Mouse (Mus musculus) spleen, postnatal 36 days (tissue): ENCODE measurements around the gene Smarcd2.

ENCODE experiments used
- DNase-seq, 2 experiments: peaks; one replicate each; pipeline ENCODE4 v3.0.0; 2022; ENCODE audit warnings: low spot score in 2 of 2, mixed read lengths in 1 of 2

Gene Smarcd2

DNA sequence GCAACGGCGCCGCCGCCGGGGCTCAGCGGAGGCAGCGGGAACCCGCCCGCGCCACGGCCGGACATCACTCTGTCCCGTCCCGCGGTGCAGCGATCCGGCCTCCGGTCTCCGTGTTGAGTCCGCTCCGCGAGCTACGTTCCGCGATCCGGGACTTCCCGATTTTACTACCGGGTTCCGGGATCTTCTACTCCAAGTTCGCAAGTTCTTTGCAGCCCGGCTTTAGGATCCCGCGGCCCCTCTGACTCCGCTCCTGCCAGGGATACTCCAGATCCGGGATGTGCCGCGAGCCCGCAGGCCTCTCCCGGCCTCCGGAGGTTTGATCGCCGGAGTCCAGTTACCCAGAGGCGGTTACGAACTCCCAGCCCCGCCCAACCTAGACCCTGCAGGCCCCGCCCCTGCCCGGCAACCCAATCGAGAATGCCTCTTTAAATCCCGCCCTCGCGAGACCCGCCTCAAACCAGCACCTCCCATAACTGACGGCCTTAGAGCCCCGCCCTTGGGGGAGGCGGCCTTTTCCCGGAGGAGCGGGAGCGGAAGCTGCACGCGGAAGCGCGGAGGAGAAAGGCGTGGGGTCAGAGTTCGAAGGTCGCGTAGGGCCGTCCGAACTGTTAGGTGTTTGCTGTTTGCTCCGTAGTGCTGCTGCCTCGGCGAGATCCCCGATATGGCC lies at the start of gene Smarcd2:
Gene Smarcd2 (minus strand): TSS at position 329 of the 667 bp plus-strand sequence.
- DNase-seq = peak; percentile 99 to 100

DNA sequence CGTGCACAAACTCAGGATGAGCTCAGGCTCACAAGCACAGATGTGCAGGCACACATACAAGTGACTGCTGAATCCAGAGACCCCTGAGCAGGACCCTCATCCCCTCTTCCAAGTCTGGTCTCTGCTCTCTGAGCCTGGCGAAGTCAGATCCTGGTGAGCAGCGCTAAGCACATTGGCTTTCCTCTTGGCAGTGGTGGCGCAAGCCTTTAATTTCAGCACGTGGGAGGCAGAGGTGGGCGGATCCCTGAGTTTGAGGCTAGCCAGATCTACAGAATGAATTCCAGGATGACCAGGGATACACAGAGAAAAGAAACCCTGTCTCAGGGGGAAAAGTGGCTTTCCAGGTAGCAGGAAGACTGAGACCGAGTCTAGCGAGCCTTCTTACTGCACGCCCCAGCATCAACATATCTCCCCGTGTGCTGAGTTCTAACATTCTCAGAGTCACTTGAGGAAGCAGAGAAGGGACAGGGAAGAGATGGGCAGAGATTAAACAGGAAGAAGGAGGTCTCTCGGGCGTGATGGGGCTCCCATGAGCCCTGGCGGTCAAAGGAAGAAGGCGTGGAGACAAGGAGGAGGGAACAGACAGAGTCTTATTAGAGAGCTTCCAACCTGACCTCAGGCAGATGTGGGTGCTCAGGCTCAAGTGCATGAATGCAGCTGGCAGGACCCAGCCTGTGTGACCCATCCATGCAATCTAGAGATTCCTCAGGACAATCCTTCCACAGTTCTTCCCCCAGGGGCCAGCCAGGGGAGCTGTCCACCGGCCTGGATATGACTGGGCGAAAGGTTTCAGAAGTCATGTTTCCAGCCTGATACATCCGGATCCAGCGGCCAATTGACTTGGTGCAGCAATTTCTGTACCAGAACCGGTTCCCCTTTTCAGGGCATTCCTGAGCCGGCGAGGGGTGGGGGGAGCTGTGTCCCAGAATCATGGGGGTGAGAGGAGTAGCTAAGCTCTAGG lies 45.9 kb upstream of the Smarcd2 start:
- peak; percentile 71 to 74 for DNase-seq

DNA sequence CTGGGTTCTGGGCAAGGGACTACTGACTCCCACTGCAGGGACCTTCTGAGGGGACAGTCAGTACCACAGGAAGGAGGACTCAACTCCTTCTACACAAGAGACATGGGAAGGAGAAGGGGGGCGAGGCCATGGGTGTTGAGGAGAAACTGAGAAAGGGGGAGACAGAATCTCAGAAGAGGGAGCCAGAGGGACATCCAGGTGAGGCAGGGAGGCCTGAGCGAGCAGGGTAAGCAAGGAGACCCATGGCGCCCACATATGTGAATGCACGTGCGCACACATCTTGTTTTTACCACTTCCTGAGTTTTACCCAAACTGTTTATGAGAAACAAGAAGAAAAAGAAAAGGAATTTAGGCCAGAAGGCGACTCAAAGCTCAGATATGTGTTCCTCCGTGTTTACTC lies 45.0 kb upstream of the Smarcd2 start:
- peak in 1 of 2 experiments; percentile 47 for DNase-seq

DNA sequence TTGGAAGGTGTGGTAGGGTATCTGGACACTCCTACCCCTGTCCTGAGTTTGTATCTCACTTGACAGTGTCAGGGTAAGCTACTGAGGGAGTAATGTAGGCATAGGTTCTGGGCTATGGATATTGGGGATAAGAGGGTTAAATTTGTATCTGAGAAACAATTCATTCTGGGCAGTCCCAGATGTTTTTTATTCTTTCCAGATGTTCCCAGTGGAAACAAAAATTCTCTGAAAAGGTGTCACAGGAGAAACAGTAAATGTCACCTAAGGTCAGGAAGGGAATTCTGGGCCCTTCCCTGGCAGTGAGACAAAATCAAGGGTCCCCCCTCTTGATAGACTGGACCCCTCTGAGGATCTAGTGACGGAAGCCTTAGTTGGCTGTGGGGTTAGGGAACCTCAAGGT lies 43.6 kb upstream of the Smarcd2 start:
- DNase-seq = no peak

DNA sequence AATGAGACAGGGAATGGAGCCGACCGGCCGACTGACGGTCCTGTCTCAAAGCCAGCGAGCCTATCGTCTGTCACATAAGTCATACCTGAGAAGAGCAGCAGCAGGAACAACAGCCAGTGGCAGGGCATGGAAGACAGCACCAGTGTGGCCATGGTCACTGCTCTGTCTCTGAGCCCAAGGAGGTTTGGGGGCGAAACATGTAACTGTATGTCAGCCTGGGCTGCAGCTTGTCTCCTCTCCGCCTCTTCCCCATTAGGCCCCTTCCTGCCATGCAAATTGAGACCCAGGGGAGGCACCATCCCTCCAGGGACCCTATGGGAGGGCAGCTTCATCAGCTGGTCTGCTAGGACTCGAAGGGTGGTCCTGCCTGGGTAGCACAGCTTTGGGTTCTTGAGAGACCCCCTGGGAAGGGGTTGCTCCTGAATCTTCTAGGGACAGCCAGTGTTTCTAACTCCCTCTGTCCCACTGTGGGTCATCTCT lies 41.6 kb upstream of the Smarcd2 start, which contains the start of gene Cd79b:
Gene Cd79b (minus strand): TSS at position 430 of the 480 bp plus-strand sequence.
- DNase-seq = peak; percentile 94 to 95

DNA sequence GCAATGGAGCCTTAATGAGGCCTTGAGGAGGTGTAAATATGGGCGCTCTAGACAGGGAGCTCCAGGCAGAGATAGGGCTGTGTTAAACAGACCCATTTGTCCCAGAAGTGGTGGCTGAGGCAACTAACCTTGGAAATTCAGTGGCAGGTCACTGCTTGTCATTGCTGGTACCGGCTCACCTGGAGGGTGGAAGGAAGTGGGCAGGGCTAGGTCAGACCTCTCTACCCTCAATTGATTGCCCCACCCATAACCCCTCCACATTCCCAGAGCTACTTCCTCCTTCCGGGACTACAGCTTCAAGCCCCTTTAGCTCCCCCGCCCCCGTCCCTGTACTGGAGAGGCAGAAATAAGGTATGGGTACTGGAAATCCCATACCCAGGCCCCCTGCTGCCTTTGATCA lies 40.8 kb upstream of the Smarcd2 start:
- DNase-seq = peak; percentile 88 to 89

DNA sequence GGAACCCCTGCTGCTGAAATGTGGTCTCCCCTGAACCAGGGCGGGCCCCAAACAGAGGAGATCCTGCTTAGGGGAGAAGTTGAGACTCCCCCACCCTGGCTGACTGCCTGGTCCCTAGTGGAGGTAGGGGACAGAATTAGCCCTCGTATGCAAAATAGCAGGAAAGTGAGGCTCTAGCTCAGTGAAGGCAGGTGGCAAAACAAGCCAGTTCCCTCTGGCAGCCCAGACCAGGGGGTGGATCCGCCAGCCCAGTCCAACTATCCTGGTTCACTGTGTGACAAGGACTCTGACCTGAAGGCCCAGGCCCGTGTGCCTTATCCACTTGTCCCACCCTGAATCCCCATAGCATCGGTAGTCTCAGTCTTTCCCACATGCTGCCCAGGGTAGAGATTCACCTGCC lies 37.4 kb upstream of the Smarcd2 start:
- DNase-seq = peak; percentile 91 to 93

DNA sequence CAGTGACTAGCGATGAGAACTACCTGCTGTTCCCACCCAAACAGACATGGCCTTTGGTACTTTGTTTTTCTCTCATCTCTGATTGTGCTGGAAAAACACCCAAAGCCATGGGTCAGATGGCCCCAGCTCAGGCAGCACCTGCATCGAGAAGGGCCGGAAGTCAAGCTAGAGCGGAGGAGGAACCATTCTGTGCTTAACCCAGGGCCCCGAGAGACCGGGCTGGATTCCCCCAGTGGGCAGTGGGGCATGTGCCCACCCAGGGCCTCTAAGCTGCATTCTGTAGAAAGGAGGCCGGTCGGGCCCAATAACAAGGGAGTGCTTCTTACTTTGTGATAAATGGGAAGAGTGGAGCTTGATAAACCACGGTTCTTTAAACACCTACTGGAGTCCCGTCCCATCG lies 35.4 kb upstream of the Smarcd2 start:
- peak; percentile 95 for DNase-seq

DNA sequence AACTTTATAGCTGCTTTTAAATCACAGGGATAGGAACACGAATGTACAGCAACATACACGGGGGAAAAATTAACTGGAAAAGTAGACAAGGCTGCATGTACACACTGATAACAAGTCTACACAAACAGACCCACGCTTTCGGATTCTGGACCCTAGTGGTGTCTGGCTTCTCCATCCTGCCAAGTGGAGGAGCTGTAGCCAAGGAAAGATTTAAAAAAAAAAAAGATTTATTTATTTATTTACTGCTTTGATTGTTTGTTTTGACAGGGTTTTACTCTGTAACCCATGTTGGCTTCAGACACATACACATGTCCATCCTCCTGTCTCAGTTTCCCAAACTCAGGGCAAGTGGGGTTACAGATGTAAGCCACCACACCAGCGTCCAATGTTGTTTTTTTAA lies 34.7 kb upstream of the Smarcd2 start:
- no peak for DNase-seq

DNA sequence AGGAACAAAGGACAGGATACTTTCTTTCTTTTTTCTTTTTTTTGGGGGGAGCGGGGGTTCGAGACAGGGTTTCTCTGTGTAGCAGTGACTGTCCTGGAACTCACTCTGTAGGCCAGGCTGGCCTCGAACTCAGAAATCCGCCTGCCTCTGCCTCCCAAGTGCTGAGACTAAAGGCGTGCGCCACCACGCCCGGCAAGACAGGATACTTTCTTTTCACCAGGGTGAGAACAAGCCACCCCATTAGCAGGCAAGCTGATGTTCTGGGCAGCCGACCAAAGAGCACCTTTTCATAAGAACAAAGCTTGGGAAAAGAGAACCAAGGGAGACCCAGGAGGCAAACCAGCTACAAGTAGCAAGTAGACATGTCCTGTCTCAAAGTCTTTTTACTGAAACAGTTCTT lies 34.0 kb upstream of the Smarcd2 start:
- DNase-seq = no peak

DNA sequence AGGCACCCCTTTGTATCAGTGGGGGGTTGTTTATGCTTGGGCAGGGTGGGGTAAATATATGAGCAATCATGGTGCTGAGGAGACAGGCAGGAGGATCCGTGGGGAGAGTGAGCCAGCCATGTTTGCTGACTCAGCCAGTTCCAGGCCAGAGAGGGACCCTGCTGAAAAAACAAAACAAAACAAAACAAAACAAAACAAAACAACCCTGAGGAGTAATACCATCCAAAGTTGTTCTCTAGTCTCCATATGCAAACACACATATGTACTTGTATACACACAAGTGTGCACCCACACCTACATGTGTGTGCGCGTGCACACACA lies 33.3 kb upstream of the Smarcd2 start:
- DNase-seq = no peak

DNA sequence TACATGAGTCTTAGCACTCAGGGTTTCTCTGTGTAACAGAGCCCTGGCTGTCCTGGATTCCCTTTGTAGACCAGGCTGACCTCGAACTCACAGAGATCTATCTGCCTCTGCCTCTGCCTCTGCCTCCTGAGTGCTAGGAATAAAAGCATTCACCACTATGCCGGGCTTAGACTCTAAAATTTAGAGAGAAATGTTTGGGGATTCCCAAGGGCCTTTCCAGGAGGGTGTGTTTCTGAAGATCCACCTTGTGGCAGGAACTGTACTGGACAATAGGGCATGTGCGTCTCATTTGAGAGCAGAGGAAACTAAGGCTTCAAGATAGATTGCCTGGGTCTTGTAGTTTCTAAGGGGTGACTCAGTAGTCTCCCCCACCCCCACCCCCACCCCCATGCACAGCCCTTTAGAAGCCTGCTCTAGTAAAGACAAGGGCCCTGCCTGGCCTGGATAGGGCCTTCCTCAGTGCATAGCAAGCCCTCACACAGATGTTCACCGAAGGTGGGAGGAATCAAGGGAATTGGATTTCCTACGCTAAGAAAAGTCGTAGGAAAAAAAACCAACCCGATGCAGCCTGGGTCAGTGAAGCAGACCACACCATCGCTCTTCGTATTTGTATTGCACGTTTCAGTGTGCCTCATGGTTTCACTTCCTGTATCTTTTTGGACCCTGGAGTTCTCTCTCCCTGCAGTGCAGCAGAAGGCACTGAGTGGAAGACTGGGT lies 32.7 kb upstream of the Smarcd2 start:
- peak; percentile 83 to 88 for DNase-seq

DNA sequence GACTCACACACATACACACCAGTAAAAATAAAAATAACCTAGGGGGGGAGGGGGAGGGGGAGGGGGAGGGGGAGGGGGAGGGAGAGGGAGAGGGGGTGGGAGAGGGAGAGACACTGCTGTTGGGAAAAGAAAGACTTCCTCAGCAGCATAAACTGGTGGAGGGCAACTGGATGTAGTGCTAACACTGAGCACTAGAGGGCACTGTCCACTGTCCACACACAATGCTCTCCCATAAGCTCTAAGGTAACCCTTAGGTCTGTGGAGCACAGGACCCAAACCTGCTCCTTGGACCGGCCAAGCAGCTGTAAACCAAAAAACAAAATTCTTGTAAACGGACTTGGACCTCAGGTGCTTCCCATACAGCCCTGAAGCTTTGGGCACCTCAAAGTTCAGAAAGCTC lies 29.9 kb upstream of the Smarcd2 start:
- peak; percentile 63 to 68 for DNase-seq

DNA sequence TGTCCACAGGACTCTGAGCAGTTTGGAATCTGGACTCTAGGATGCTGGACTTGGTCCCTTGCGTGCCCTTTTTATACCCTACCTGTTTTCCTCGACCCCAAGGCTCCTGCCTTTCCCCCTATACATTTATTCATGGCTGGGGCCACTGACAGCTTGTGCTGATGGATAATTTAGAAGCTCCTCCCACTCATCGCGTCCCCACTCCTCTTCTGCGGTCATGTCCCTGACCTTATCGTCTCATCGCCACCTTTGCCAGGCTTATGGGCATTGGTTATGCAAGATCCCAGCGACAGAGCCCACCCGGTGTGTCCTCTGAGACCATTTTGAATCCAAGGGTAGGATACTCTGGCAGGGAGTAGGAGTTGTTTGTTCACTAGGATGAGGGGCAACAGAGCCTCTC lies 29.0 kb upstream of the Smarcd2 start, which contains the start of gene Gh:
Gene Gh (minus strand): TSS at position 101 of the 400 bp plus-strand sequence.
- no peak for DNase-seq

DNA sequence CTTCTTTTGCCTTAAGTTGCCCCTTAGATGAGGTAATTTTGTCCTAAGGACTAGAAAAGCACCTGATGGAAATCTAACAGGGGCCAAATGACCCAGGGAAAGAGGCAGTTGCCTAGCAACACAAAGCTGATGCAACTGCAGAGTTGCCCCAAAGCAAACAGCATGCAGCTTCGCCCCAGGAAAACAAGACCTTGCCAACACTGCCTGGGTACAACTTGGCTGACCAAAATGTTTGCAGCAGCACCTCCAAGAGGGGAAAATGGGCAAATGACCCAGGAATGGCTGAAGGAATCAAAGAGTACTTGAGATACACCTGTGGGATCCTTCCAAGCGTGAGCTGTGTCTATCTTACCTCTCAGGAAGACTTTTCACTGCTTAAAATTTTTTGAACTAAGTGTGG lies 19.1 kb upstream of the Smarcd2 start:
- DNase-seq = no peak

DNA sequence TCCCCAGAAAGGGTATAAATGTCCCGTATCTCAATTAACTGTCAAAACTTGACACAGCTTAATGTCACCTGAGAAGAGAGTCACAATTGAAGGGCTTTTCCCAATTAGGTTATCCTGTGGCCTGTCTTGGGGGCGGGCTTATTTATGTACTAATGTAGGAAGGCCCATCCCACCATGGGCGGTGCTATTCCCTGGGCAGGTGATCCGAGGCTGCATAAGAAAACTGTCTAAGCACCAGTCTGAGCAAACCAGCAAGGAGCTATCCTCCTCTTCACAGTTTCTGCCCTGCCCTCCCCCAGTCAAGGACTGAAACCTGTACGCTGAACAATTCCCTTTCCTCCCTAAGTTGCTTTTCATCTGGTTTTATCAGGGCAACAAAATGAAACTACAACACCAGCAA lies 17.6 kb upstream of the Smarcd2 start:
- DNase-seq = no peak

DNA sequence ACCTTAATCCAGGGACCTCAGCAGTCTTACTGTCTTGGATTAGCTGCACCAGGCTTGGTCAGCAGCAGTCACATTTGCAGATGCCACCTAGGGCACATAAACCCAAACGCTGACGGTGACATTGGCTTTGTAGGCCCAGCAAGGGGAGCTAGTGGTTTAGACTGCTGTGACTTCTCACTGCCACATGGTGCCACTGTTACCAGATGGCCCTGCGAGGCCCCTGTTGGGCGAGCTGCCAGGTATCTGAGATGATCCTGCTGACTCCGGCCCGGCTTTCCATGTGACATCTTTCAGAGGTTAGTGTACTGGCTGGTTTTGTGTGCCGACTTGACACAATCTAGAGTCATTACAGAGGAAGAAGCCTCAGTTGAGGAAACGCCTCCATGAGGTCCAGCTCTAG lies 16.6 kb upstream of the Smarcd2 start:
- DNase-seq = peak in 1 of 2 experiments; percentile 52

DNA sequence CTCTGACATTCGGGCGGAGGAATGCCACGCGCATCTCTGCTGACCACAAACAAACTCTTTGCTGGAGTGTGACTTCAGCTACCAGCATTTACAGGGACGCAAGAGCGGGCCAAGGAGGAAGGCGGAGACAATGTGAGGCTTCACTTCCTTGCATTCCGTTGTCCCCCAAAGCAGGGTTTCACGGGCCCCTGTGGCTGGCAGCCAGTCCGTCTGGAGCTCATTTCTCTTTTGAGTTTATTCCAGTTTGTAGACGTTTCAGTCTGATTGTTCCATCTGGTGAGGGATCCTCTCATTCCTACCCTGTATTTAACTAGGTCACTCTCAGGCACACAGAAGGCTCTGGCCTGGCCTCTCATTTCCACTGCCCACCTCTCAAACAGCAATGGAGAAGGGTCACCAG lies 14.2 kb upstream of the Smarcd2 start:
- no peak for DNase-seq

DNA sequence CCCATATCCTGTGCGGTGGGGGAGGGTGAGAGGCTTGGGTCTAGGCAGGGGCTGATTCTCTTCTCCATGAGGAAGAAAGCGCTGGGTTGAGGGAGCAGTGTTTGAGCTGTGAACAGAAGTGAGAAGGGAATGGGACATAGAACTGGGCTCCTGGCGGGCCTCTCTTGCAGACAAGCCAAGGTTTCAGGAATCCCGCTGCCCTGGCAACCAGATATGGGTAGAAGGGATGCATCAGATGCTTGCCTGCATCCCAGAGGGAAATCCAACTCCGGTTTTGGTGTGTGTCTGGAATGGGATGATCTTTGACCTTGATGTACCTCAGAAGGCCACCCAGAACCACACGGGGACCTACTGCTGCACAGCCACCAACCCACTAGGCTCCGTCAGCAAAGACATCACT lies 13.4 kb upstream of the Smarcd2 start:
- no peak for DNase-seq

DNA sequence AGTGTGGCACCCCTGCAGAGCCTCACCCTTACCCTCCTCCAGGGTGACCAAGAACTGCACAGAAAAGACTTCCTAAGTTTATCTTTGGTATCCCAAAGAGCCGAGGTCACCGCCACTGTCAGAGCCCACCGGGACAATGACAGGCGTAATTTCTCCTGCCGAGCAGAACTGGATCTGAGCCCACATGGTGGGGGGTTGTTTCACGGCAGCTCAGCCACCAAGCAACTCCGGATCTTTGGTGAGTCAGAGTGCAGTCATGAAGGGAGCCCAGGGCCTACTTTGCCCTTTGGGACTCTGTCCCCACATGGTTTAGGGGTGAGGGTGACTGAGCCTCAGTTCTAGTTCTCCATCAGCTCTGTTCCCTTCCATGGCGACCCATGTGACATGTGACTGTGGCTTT lies 11.4 kb upstream of the Smarcd2 start:
- no peak for DNase-seq

DNA sequence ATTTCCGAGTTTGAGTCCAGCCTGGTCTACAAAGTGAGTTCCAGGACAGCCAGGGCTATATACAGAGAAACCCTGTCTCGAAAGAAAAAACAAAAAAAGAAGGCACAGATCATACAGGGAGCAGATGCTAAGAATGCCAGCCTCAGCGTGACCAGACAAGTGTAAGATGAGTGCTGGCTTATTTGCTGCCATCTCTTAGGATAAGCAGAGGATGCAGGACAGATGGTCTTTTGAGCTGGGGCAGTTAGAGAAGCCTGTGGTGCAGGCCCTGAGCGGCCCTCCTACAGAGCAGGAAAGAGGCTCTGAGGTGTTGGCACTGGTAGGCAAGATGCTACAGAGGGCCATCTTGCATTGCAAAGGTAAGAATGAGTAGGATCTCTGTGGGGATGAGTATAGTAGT lies 10.6 kb upstream of the Smarcd2 start:
- no peak for DNase-seq

DNA sequence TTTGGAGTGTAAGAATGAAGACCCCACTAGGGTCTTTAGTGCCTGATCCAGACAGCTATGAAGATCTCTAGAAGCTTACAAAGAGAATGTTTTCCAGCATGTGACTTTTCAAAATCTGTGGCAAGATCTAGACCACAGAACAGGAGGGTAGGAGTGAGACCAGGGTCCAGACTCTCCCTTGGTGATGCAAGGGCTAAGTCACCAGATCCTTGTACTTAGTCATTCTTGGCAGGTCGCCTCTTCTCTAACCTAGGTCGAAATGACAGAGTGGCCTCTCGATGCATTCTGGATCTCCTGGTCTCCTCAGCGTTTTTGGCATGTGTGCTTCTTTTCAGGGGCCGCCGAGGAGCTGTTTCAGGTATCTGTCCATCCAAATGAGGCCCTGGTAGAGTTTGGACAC lies 9.7 kb upstream of the Smarcd2 start:
- DNase-seq = no peak
